Mouse (Mus musculus) CH12.LX (cell line): Measurements from ENCODE around the gene Slc19a2. TPM values are rescaled to one million over a fixed set of nuclear protein-coding genes. Genes with fewer than 3 reads are reported as not detected.

Experiments
- DNase-seq: peaks from one replicate; pipeline ENCODE4 v3.0.0-alpha.2; 2013; ENCODE audit errors: extremely low read depth
- H3K27ac ChIP-seq: 2 replicates; pipeline ENCODE4 v1.5.1; 2012; ENCODE audit warnings: low read depth, mild to moderate bottlenecking, control low read depth, moderate library complexity; ENCODE audit not compliant: insufficient read depth
- H3K27me3 ChIP-seq: replicated peaks from 2 replicates; pipeline ENCODE3; 2012; ENCODE audit warnings: inconsistent platforms
- H3K36me3 ChIP-seq, 2 experiments: replicated peaks in 1 of 2; 2 replicates each; pipeline versions ENCODE3 to v1.6.1; 2012; ENCODE audit warnings: inconsistent platforms in 1 of 2, low read length in 1 of 2, mild to moderate bottlenecking in 1 of 2, mixed read lengths in 1 of 2, moderate library complexity in 1 of 2; ENCODE audit not compliant: control insufficient read depth in 1 of 2, insufficient read depth in 1 of 2
- H3K4me1 ChIP-seq, 2 experiments: 2 replicates each; pipeline ENCODE4 v1.6.1; 2012; ENCODE audit warnings: inconsistent platforms in 1 of 2, moderate library complexity in 1 of 2; ENCODE audit not compliant: insufficient read depth in 2 of 2, control insufficient read depth in 1 of 2
- H3K4me2 ChIP-seq: 2 replicates; pipeline ENCODE4 v1.6.1; 2012; ENCODE audit warnings: low read depth, mild to moderate bottlenecking, control low read depth; ENCODE audit not compliant: poor library complexity, insufficient read depth, severe bottlenecking
- H3K4me3 ChIP-seq, 3 experiments: fragments of 150-350 bp in 1 of 3; sonication (generic) in 1 of 3; replicated peaks in 1 of 3; 2 replicates each; pipeline versions ENCODE3 to v1.5.1; 2011 to 2012; ENCODE audit warnings: low read depth in 2 of 3, low read length in 2 of 3, mild to moderate bottlenecking in 2 of 3, moderate library complexity in 2 of 3, control low read depth in 1 of 3, improper control_type of control experiment in 1 of 3, inconsistent platforms in 1 of 3, mixed read lengths in 1 of 3; ENCODE audit not compliant: poor library complexity in 1 of 3
- H3K79me2 ChIP-seq: replicated peaks from 2 replicates; pipeline ENCODE4 v1.6.1; 2012; ENCODE audit warnings: mild to moderate bottlenecking, moderate library complexity; ENCODE audit not compliant: control insufficient read depth, poor library complexity, insufficient read depth, severe bottlenecking; ENCODE audit errors: extremely low read depth
- H3K9ac ChIP-seq: 2 replicates; pipeline ENCODE4 v1.6.1; 2012; ENCODE audit warnings: low read depth, mild to moderate bottlenecking, control low read depth, moderate library complexity; ENCODE audit not compliant: insufficient read depth
- H3K9me3 ChIP-seq: replicated peaks from 2 replicates; pipeline ENCODE3; 2012; ENCODE audit warnings: low read length, inconsistent platforms, mixed read lengths
- CHD1 ChIP-seq: IDR thresholded peaks from 2 replicates; pipeline ENCODE4 v1.6.1; 2012; ENCODE audit warnings: low read depth, low read length, improper control_type of control experiment, inconsistent platforms
- CHD2 ChIP-seq: IDR thresholded peaks from 2 replicates; pipeline ENCODE4 v1.6.1; 2011; ENCODE audit warnings: low read length, improper control_type of control experiment
- CTCF ChIP-seq, 2 experiments: IDR thresholded peaks in 1 of 2; conservative IDR thresholded peaks in 1 of 2; 2 replicates each; pipeline ENCODE4 v1.5.1; 2011 to 2012; ENCODE audit warnings: low read depth in 2 of 2, low read length in 2 of 2, improper control_type of control experiment in 1 of 2, inconsistent platforms in 1 of 2, mild to moderate bottlenecking in 1 of 2, moderate library complexity in 1 of 2
- E2F4 ChIP-seq: IDR thresholded peaks from 2 replicates; pipeline ENCODE4 v1.6.1; 2011; ENCODE audit warnings: low read depth, low read length, improper control_type of control experiment; ENCODE audit not compliant: insufficient replicate concordance
- ELF1 ChIP-seq: IDR thresholded peaks from 2 replicates; pipeline ENCODE4 v1.6.1; 2014; ENCODE audit warnings: low read depth, mild to moderate bottlenecking, inconsistent platforms, low read length, improper control_type of control experiment
- ETS1 ChIP-seq: conservative IDR thresholded peaks from 2 replicates; pipeline ENCODE4 v1.6.1; 2012; ENCODE audit warnings: low read depth, mild to moderate bottlenecking, inconsistent platforms, low read length, improper control_type of control experiment, moderate library complexity
- GABPA ChIP-seq: IDR thresholded peaks from 2 replicates; pipeline ENCODE4 v1.6.1; 2012; ENCODE audit warnings: low read depth, low read length, improper control_type of control experiment, inconsistent platforms; ENCODE audit not compliant: insufficient replicate concordance
- HCFC1 ChIP-seq: IDR thresholded peaks from 2 replicates; pipeline ENCODE4 v1.6.1; 2012; ENCODE audit warnings: low read depth, mild to moderate bottlenecking, inconsistent platforms, low read length, improper control_type of control experiment
- IRF4 ChIP-seq: IDR thresholded peaks from 2 replicates; pipeline ENCODE4 v1.6.1; 2014; ENCODE audit warnings: low read depth, mild to moderate bottlenecking, inconsistent platforms, low read length, improper control_type of control experiment
- JUND ChIP-seq: conservative IDR thresholded peaks from 2 replicates; pipeline ENCODE4 v1.6.1; 2011; ENCODE audit warnings: low read depth, low read length, improper control_type of control experiment
- MAFK ChIP-seq: IDR thresholded peaks from 2 replicates; pipeline ENCODE4 v1.6.1; 2011; ENCODE audit warnings: low read length, improper control_type of control experiment; ENCODE audit not compliant: insufficient replicate concordance
- MAX ChIP-seq: IDR thresholded peaks from 2 replicates; pipeline ENCODE4 v1.6.1; 2011; ENCODE audit warnings: low read length, improper control_type of control experiment
- MXI1 ChIP-seq: IDR thresholded peaks from 2 replicates; pipeline ENCODE4 v1.6.1; 2011; ENCODE audit warnings: mild to moderate bottlenecking, low read depth, low read length, improper control_type of control experiment
- MYC ChIP-seq: IDR thresholded peaks from 2 replicates; pipeline ENCODE4 v1.6.1; 2011; ENCODE audit warnings: low read depth, mild to moderate bottlenecking, improper control_type of control experiment, low read length
- NRF1 ChIP-seq: IDR thresholded peaks from 2 replicates; pipeline ENCODE4 v1.6.1; 2014; ENCODE audit warnings: low read depth, mild to moderate bottlenecking, inconsistent platforms, low read length, improper control_type of control experiment, moderate library complexity
- POLR2AphosphoS2 ChIP-seq: IDR thresholded peaks from 2 replicates; pipeline ENCODE4 v1.6.1; 2011; ENCODE audit warnings: low read depth, low read length, improper control_type of control experiment
- RCOR1 ChIP-seq: conservative IDR thresholded peaks from 2 replicates; pipeline ENCODE4 v1.6.1; 2012; ENCODE audit warnings: low read depth, mild to moderate bottlenecking, inconsistent platforms, low read length, improper control_type of control experiment
- SIN3A ChIP-seq: IDR thresholded peaks from 2 replicates; pipeline ENCODE4 v1.6.1; 2012; ENCODE audit warnings: low read length, improper control_type of control experiment, inconsistent platforms
- TBP ChIP-seq: conservative IDR thresholded peaks from 2 replicates; pipeline ENCODE4 v1.6.1; 2011; ENCODE audit warnings: low read depth, low read length, improper control_type of control experiment
- TCF12 ChIP-seq: IDR thresholded peaks from 2 replicates; pipeline ENCODE4 v1.6.1; 2014; ENCODE audit warnings: low read depth, mild to moderate bottlenecking, inconsistent platforms, low read length, improper control_type of control experiment
- UBTF ChIP-seq: IDR thresholded peaks from 2 replicates; pipeline ENCODE4 v1.6.1; 2012; ENCODE audit warnings: low read depth, mild to moderate bottlenecking, inconsistent platforms, low read length, improper control_type of control experiment, moderate library complexity
- USF2 ChIP-seq: conservative IDR thresholded peaks from 2 replicates; pipeline ENCODE4 v1.6.1; 2011; ENCODE audit warnings: low read depth, low read length, improper control_type of control experiment
- ZC3H11A ChIP-seq: IDR thresholded peaks from 2 replicates; pipeline ENCODE4 v1.6.1; 2012; ENCODE audit warnings: low read depth, mild to moderate bottlenecking, inconsistent platforms, low read length, improper control_type of control experiment
- ZMIZ1 ChIP-seq: IDR thresholded peaks from 2 replicates; pipeline ENCODE4 v1.6.1; 2012; ENCODE audit warnings: low read depth, mild to moderate bottlenecking, inconsistent platforms, low read length, improper control_type of control experiment
- dilution Hi-C: fragments of 300-500 bp; cut with MboI; formaldehyde crosslinking; loops from 2 replicates; pipeline ENCODE4 v1.14.3; 2020; ENCODE audit warnings: low sequenced_read_pairs; ENCODE audit not compliant: extremely low pct_unique_long_range_greater_than_20kb, extremely low pct_ligation_motif_present
- in situ Hi-C: fragments of 300-500 bp; cut with MboI; formaldehyde crosslinking; loops from 3 replicates; pipeline ENCODE4 v1.14.3; 2019; ENCODE audit warnings: low sequenced_read_pairs, low pct_ligation_motif_present, low pct_unique_long_range_greater_than_20kb, mixed read lengths
- polyA plus RNA-seq: library from polyadenylated mRNA; unstranded; fragments of >175 nt; gene quantifications from 2 replicates; pipeline ENCODE4 v1.2.1, GENCODE M21; 2012; ENCODE audit warnings: low read depth; ENCODE audit not compliant: insufficient read length
- total RNA-seq, 2 experiments: library from RNA; depleted of rRNA; stranded (reverse); fragments of 300-350 nt in 1 of 2; fragments of >200 nt in 1 of 2; gene quantifications; 2 replicates each; pipeline ENCODE4 v1.2.3; 2012 to 2014

Gene Slc19a2
- total and polyA plus RNA-seq, 3 experiments = 11.6 to 28.4 (median 16.8) TPM

DNA sequence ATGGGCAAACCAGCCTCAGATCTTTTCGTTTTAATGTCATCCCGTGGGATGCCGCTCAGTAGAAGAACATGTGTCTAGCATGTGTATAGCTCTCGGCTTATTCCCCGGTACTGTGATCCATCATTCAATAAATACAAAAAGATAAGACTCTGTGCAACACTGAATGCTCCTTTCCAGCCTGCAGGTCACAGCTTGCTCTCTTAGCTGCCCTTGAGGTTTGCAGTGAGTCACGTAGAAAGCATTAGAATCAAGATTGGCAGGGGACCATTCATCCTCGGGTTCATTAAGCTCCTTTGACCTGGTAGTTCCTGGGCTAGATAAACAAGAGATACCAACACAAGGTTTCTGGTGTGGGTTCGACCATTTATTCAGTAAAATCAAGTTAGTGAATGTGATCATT is 6.0 kb upstream of the Slc19a2 start:
- no peak for DNase-seq
- H3K79me2 ChIP-seq = no peaks in the 10 kb centered on the region
- no peak for TF ChIP-seq NRF1
- TF ChIP-seq MAFK = no peak
- TF ChIP-seq UBTF = no peak
- TF ChIP-seq MXI1 = no peak
- no peak for TF ChIP-seq SIN3A
- no peak for TF ChIP-seq IRF4
- TF ChIP-seq TBP = no peak
- no peak for TF ChIP-seq E2F4
- no peak for TF ChIP-seq JUND
- TF ChIP-seq USF2 = no peak
- no peak for TF ChIP-seq CTCF (conservative IDR thresholded peaks at IDR 0.05 in 1 of 2, IDR thresholded peaks at IDR 0.05 in 1 of 2; ENCODE audit: low read depth in 2 of 2, low read length in 2 of 2)
- no peak for TF ChIP-seq TCF12
- no peak for TF ChIP-seq HCFC1
- no peak for TF ChIP-seq CHD2
- TF ChIP-seq CHD1 = no peak
- no peak for TF ChIP-seq ZMIZ1
- TF ChIP-seq, all 38 proteins: peak for 0
- H3K9me3 ChIP-seq = no peaks in the 10 kb centered on the region
- no peak overlapping the region for H3K9ac ChIP-seq
- dilution Hi-C loops = no loop called here
- H3K36me3 ChIP-seq = no peaks in the 10 kb centered on the region
- in situ Hi-C loops = no loop called here
- H3K4me2 ChIP-seq = no peak overlapping the region
- no peak overlapping the region for H3K27ac ChIP-seq
- no peaks in the 10 kb centered on the region for H3K27me3 ChIP-seq
- peaks cover 2 to 5% of the 10 kb centered on the region in 2 experiments; a peak in 3 of 4 replicates for H3K4me1 ChIP-seq
- H3K4me3 ChIP-seq = no peak overlapping the region

GRCm38 (mm10) chr1:164247442-164247841 is 1.4 kb upstream of the Slc19a2 start:
- dilution Hi-C loops (no loop called here), in situ Hi-C loops (no loop called here)
- H3K4me1 ChIP-seq = peaks cover 5 to 24% of the 10 kb centered on the region in 2 experiments
- TF ChIP-seq GABPA = no peak
- TF ChIP-seq UBTF = no peak
- TF ChIP-seq ELF1 = no peak
- TF ChIP-seq ZC3H11A = no peak
- TF ChIP-seq POLR2AphosphoS2 = no peak
- no peak for TF ChIP-seq MAX
- TF ChIP-seq IRF4 = no peak
- TF ChIP-seq MYC = no peak
- no peak for TF ChIP-seq ETS1
- no peak for TF ChIP-seq RCOR1
- no peak for TF ChIP-seq MXI1
- no peak for TF ChIP-seq JUND
- H3K27ac ChIP-seq = no peak overlapping the region
- DNase-seq = no peak
- no peaks in the 10 kb centered on the region for H3K9me3 ChIP-seq
- peaks cover 21% of the 10 kb centered on the region for H3K79me2 ChIP-seq
- H3K4me2 ChIP-seq = peak overlapping the region; percentile 38
- peak overlapping the region in 2 of 3 experiments; percentile 71 to 75 for H3K4me3 ChIP-seq
- no peaks in the 10 kb centered on the region for H3K36me3 ChIP-seq
- H3K9ac ChIP-seq = peak overlapping the region; percentile 91
- no peaks in the 10 kb centered on the region for H3K27me3 ChIP-seq
